Mouse (Mus musculus) hindbrain, embryonic 15.5 days (tissue): ENCODE data around the gene Qars. TPM values are rescaled to one million over a fixed set of nuclear protein-coding genes. Genes with fewer than 3 reads are reported as not detected.

Experiments
- ATAC-seq: fragments of 200-750 bp; cut with Nextera tagmentation; 2 replicates; pipeline ENCODE4 v1.8.0; 2017; ENCODE audit warnings: low read depth, moderate number of reproducible peaks, moderate TSS enrichment; ENCODE audit not compliant: low FRiP score
- H3K27ac ChIP-seq: fragments of 300-500 bp; sonication (generic); replicated peaks from 2 replicates; pipeline ENCODE4 v1.5.1; 2015; ENCODE audit warnings: mild to moderate bottlenecking, inconsistent platforms
- H3K27me3 ChIP-seq: fragments of 300-500 bp; sonication (generic); 2 replicates; pipeline ENCODE4 v1.6.1; 2015; ENCODE audit warnings: control low read depth, inconsistent platforms
- H3K36me3 ChIP-seq: fragments of 300-500 bp; sonication (generic); 2 replicates; pipeline ENCODE4 v1.6.1; 2015; ENCODE audit warnings: control low read depth, inconsistent platforms
- H3K4me1 ChIP-seq: fragments of 300-500 bp; sonication (generic); replicated peaks from 2 replicates; pipeline ENCODE4 v1.6.1; 2015; ENCODE audit warnings: control low read depth, inconsistent platforms
- H3K4me2 ChIP-seq: fragments of 300-500 bp; sonication (generic); 2 replicates; pipeline ENCODE4 v1.6.1; 2015; ENCODE audit warnings: moderate library complexity, mild to moderate bottlenecking, inconsistent platforms
- H3K4me3 ChIP-seq: fragments of 300-500 bp; sonication (generic); 2 replicates; pipeline ENCODE4 v1.5.1; 2015; ENCODE audit warnings: mild to moderate bottlenecking, inconsistent platforms
- H3K9ac ChIP-seq: fragments of 300-500 bp; sonication (generic); 2 replicates; pipeline ENCODE4 v1.6.1; 2015; ENCODE audit warnings: inconsistent platforms
- H3K9me3 ChIP-seq: fragments of 300-500 bp; sonication (generic); 2 replicates; pipeline ENCODE4 v1.6.1; 2016; ENCODE audit warnings: control low read depth, inconsistent platforms
- WGBS: fragments of 180-500 bp; shearing (Covaris S2); methylation state at CpG from one replicate; pipeline ENCODE4 v1.1.7; 2015; 5-methylcytosine and 5-hydroxymethylcytosine counted together
- polyA plus RNA-seq: library from polyadenylated mRNA; unstranded; fragments of >200 nt; fragmentation: Nextera tagmentation; extraction: Ambion mirVana; gene quantifications from 2 replicates; pipeline ENCODE4 v1.2.1, GENCODE M21; 2015

Gene Qars
- polyA plus RNA-seq, 1 experiment from 2014 or later = 62.8 TPM

DNA sequence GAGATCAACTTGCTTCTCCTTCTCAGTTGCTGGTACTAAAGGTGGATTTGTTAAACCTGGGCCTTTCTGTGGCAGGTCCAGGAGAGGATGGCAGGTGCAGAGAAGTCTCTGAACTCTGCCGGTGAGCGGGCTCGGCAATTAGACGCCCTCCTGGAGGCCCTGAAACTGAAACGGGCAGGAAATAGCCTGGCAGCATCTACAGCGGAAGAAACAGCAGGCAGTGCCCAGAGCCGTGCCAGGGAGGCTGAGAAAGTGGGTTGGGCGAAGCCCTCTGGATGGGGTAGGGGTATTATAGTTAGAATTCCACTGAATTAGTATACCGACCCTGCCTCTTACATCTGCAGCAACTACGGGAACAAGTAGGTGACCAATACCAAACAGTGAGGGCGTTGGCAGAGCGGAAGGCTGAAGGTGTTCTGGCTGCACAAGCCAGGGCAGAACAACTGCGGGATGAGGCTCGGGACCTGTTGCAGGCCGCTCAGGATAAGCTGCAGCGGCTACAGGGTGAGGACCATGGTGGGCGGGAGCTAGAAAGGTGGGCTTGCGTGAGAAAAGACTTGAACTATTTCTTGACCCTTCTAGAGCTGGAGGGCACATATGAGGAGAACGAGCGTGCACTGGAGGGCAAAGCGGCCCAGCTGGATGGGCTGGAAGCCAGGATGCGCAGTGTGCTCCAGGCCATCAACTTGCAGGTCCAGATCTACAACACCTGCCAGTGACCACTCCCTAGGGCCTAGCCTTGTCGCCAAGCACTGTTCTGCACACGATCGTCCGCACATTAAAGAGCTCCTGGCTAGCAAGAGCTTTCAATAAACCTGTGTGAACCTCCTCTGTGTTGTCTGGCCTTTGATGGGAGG is 17.6 kb upstream of the Qars start:
- H3K27ac ChIP-seq = peak overlapping the region; percentile 95
- H3K4me2 ChIP-seq = peak overlapping the region; percentile 73
- peak overlapping the region; percentile 98 for H3K4me3 ChIP-seq
- WGBS = 62% methylated on average over 26 of the region's 26 CpGs
- peaks cover 24% of the 10 kb centered on the region for H3K4me1 ChIP-seq
- peak overlapping the region; percentile 62 for H3K9ac ChIP-seq
- peak; percentile 32; the same call in 1 of the 2 replicates for ATAC-seq
- H3K36me3 ChIP-seq = peaks cover 28% of the 10 kb centered on the region
- H3K9me3 ChIP-seq = no peaks in the 10 kb centered on the region
- H3K27me3 ChIP-seq = no peaks in the 10 kb centered on the region

GRCm38 (mm10) chr9:108490559-108491285 is 16.8 kb upstream of the Qars start, which contains the start of gene Usp19:
Usp19 (plus strand) TSS chr9:108490602.
- WGBS = under 1% methylated on average over 68 of the region's 69 CpGs
- Histone ChIP-seq H3K4me1 (peaks cover 24% of the 10 kb centered on the region), H3K27ac (peak within 1 kb of the TSS; percentile 95), H3K36me3 (peaks cover 36% of the 10 kb centered on the region), H3K27me3 (no peaks in the 10 kb centered on the region), H3K9me3 (no peaks in the 10 kb centered on the region), H3K4me2 (peak within 1 kb of the TSS; percentile 73), H3K9ac (peak within 1 kb of the TSS; percentile 99), H3K4me3 (peak within 1 kb of the TSS; percentile 98)
- ATAC-seq = peak; percentile 96

GRCm38 (mm10) chr9:108491286-108491580 is 16.3 kb upstream of the Qars start:
- Histone ChIP-seq H3K9me3 (no peaks in the 10 kb centered on the region), H3K36me3 (peaks cover 41% of the 10 kb centered on the region), H3K4me1 (peaks cover 24% of the 10 kb centered on the region), H3K4me2 (peak overlapping the region; percentile 73), H3K9ac (peak overlapping the region; percentile 99), H3K27ac (peak overlapping the region; percentile 95), H3K4me3 (peak overlapping the region; percentile 98), H3K27me3 (no peaks in the 10 kb centered on the region)
- 11% methylated on average over 12 of the region's 12 CpGs for WGBS
- no peak for ATAC-seq

- 82% methylated on average over 16 of the region's 16 CpGs for WGBS
- Histone ChIP-seq H3K27ac (no peak overlapping the region), H3K9ac (peak overlapping the region; percentile 99; the same call in 1 of the 2 replicates), H3K27me3 (no peaks in the 10 kb centered on the region), H3K9me3 (no peaks in the 10 kb centered on the region), H3K4me1 (peaks cover 24% of the 10 kb centered on the region), H3K36me3 (peaks cover 51% of the 10 kb centered on the region), H3K4me2 (peak overlapping the region; percentile 73), H3K4me3 (peak overlapping the region; percentile 98)
- no peak for ATAC-seq
Measured at GRCm38 (mm10) chr9:108492043-108492750, 15.3 kb upstream of the Qars start.

- Histone ChIP-seq H3K4me3 (no peak overlapping the region), H3K4me1 (peaks cover 24% of the 10 kb centered on the region), H3K9ac (no peak overlapping the region), H3K9me3 (no peaks in the 10 kb centered on the region), H3K4me2 (no peak overlapping the region), H3K36me3 (peaks cover 60% of the 10 kb centered on the region), H3K27ac (no peak overlapping the region), H3K27me3 (no peaks in the 10 kb centered on the region)
- no peak for ATAC-seq
- 95% methylated on average over 8 of the region's 8 CpGs for WGBS
Measured at GRCm38 (mm10) chr9:108493246-108493645, 14.3 kb upstream of the Qars start.

- WGBS = 95% methylated on average over 19 of the region's 19 CpGs
- Histone ChIP-seq H3K4me3 (no peak overlapping the region), H3K27me3 (no peaks in the 10 kb centered on the region), H3K9me3 (no peaks in the 10 kb centered on the region), H3K9ac (no peak overlapping the region), H3K36me3 (peaks cover 71% of the 10 kb centered on the region), H3K27ac (no peak overlapping the region), H3K4me2 (no peak overlapping the region), H3K4me1 (peaks cover 24% of the 10 kb centered on the region)
- no peak for ATAC-seq
Measured at GRCm38 (mm10) chr9:108494146-108494825, 13.2 kb upstream of the Qars start.

- Histone ChIP-seq H3K4me2 (no peak overlapping the region), H3K27me3 (no peaks in the 10 kb centered on the region), H3K36me3 (peaks cover 77% of the 10 kb centered on the region), H3K27ac (no peak overlapping the region), H3K4me1 (peaks cover 20% of the 10 kb centered on the region), H3K9me3 (no peaks in the 10 kb centered on the region), H3K4me3 (no peak overlapping the region), H3K9ac (no peak overlapping the region)
- no peak for ATAC-seq
- 80% methylated on average over 10 of the region's 10 CpGs for WGBS
Measured at GRCm38 (mm10) chr9:108494905-108495304, 12.6 kb upstream of the Qars start.

- no peaks in the 10 kb centered on the region for H3K27me3 ChIP-seq
- 95% methylated on average over 7 of the region's 7 CpGs for WGBS
- no peak overlapping the region for H3K4me3 ChIP-seq
- no peak overlapping the region for H3K9ac ChIP-seq
- peaks cover 83% of the 10 kb centered on the region for H3K36me3 ChIP-seq
- H3K4me2 ChIP-seq = no peak overlapping the region
- no peaks in the 10 kb centered on the region for H3K9me3 ChIP-seq
- no peak overlapping the region for H3K27ac ChIP-seq
- no peak for ATAC-seq
- H3K4me1 ChIP-seq = no peaks in the 10 kb centered on the region
Measured at GRCm38 (mm10) chr9:108499231-108499630, 8.3 kb upstream of the Qars start.

DNA sequence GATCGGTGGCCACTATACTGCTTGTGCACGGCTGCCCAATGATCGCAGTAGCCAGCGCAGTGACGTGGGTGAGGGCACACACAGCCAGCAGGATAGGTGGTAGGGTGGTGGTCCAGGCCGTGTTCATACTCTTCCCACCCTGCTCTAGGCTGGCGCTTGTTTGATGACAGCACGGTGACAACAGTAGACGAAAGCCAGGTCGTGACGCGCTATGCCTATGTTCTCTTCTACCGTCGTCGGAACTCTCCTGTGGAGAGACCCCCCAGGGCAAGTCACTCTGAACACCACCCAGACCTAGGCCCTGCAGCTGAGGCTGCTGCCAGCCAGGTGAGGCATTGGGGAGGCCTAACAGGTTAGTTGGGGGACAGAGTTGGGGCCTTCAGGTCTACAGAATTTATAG is 7.6 kb upstream of the Qars start:
- H3K4me2 ChIP-seq = no peak overlapping the region
- no peaks in the 10 kb centered on the region for H3K4me1 ChIP-seq
- 97% methylated on average over 15 of the region's 15 CpGs for WGBS
- no peak for ATAC-seq
- no peaks in the 10 kb centered on the region for H3K9me3 ChIP-seq
- no peak overlapping the region for H3K9ac ChIP-seq
- H3K4me3 ChIP-seq = no peak overlapping the region
- no peaks in the 10 kb centered on the region for H3K27me3 ChIP-seq
- no peak overlapping the region for H3K27ac ChIP-seq
- peaks cover 76% of the 10 kb centered on the region for H3K36me3 ChIP-seq

GRCm38 (mm10) chr9:108506901-108507300 is 605 bp upstream of the Qars start:
- Histone ChIP-seq H3K36me3 (peaks cover 26% of the 10 kb centered on the region), H3K27ac (peak overlapping the region; percentile 89), H3K27me3 (no peaks in the 10 kb centered on the region), H3K4me1 (peaks cover 20% of the 10 kb centered on the region), H3K4me3 (peak overlapping the region; percentile 86; the same call in 1 of the 2 replicates), H3K4me2 (peak overlapping the region; percentile 92), H3K9ac (peak overlapping the region; percentile 61; the same call in 1 of the 2 replicates), H3K9me3 (no peaks in the 10 kb centered on the region)
- no peak for ATAC-seq
- WGBS = 89% methylated on average over 7 of the region's 7 CpGs

DNA sequence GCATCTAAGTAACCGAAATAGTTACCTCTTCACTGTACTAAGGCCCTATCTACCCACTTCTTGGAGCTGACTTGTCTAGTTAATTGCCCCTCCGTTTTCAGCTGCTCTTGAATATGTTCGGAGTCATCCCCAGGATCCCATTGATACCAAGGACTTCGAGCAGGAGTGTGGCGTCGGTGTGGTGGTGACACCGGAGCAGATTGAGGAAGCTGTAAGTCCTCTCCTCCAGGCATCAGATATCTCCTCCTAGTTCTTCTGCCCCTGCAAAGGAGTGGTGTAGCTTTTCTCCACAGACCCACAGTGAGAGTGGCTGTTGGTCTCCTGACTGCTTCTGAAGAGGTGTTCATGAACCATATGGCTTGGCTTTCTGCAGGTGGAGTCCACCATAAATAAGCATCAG is 1.3 kb downstream of the Qars start:
- Histone ChIP-seq H3K9me3 (no peaks in the 10 kb centered on the region), H3K4me1 (peaks cover 20% of the 10 kb centered on the region), H3K27ac (no peak overlapping the region), H3K9ac (peak overlapping the region; percentile 61), H3K27me3 (no peaks in the 10 kb centered on the region), H3K36me3 (peaks cover 38% of the 10 kb centered on the region), H3K4me2 (peak overlapping the region; percentile 92), H3K4me3 (peak overlapping the region; percentile 86)
- 84% methylated on average over 7 of the region's 7 CpGs for WGBS
- ATAC-seq = no peak
